In the genomic region with DNA sequence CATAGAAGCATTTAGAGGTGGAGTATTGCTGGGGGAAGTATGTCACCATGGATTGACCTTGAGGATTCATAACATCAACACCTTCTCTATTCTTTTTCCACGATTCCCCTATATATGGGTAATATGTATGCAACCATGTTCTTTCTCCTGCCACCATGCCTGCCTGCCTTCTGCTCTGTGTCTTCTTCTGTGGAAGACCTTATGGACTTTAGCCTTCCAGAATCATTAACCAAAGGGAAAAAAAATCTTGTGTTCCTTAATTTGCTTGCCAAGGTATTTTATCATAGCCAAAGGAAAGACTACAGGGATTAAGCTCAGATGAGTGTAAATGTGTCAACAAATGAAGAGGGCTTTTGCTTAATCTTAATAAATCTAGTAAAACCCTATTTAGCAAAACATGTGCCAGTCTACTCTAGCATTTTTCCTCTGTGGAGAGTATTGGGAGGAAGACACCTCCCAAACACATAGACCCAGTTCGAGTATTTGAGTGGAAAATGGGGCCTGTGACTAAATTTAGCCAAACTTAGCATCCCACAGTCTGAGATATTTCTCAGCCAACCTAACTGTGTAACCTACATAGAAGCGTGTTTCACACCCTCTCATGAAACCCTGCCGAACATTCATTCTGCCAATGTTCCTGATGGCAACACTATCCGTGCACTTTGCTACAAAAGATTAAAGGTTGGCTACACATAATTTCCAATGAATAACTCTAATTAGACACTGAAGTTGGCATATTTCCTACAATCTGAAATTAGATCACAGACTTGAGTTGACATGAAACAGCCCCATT, we compare ENCODE assay signal across 22 mouse cellular contexts.
DNase-seq lines count a peak whose midpoint lies in the region; ATAC-seq and TF ChIP-seq lines count a peak whose summit lies in the region.
"Had no signal": no experiment of that assay in that cellular context is flagged by ENCODE, and none has a peak within 500 bp of the region (broad histone marks: within the 10 kb centered on the region; RNA-seq: fewer than 3 reads in every experiment).

No protein-coding gene starts in this region.

- H3K27ac ChIP-seq in cerebellum, adult 2 months (ENCODE audit: insufficient read depth, low read length): no peak overlapping the region
- no peak overlapping the region for H3K27ac ChIP-seq in kidney, embryonic 16.5 days (ENCODE audit: low read length)
- H3K27ac ChIP-seq in midbrain, embryonic 11.5 days (ENCODE audit: low read depth, low read length): no peak overlapping the region
- no peak overlapping the region for H3K27ac ChIP-seq in midbrain, embryonic 10.5 days (replicated peaks)
- H3K27ac ChIP-seq: hindbrain, embryonic 10.5 days; intestine, embryonic 15.5 days; limb, embryonic 10.5 days; macrophage; stomach, embryonic 15.5 days had no signal

- ATAC-seq in kidney, embryonic 16.5 days (ENCODE audit: low FRiP score, low TSS enrichment): no peak
- ATAC-seq in midbrain, embryonic 11.5 days (ENCODE audit: low FRiP score): no peak
- ATAC-seq: hindbrain, embryonic 16.5 days; intestine, embryonic 15.5 days had no signal

- H3K9me3 ChIP-seq in kidney, embryonic 16.5 days (ENCODE audit: low read length): no peaks in the 10 kb centered on the region
- H3K9me3 ChIP-seq in midbrain, embryonic 11.5 days (ENCODE audit: control insufficient read depth, low read length): no peaks in the 10 kb centered on the region
- H3K9me3 ChIP-seq in midbrain, embryonic 10.5 days (replicated peaks): no peaks in the 10 kb centered on the region
- H3K9me3 ChIP-seq: heart, embryonic 12.5 days; hindbrain, embryonic 10.5 days; intestine, embryonic 15.5 days; limb, embryonic 10.5 days; stomach, embryonic 15.5 days had no signal

- H3K27me3 ChIP-seq in cerebellum, adult 2 months (ENCODE audit: control insufficient read depth, insufficient read depth, low read length): no peaks in the 10 kb centered on the region
- no peaks in the 10 kb centered on the region for H3K27me3 ChIP-seq in kidney, embryonic 16.5 days (ENCODE audit: insufficient read depth, low read length)
- H3K27me3 ChIP-seq in midbrain, embryonic 11.5 days (ENCODE audit: control insufficient read depth, insufficient read depth, low read length): no peaks in the 10 kb centered on the region
- no peaks in the 10 kb centered on the region for H3K27me3 ChIP-seq in midbrain, embryonic 10.5 days (ENCODE audit: low read depth, poor library complexity, severe bottlenecking)
- H3K27me3 ChIP-seq: heart, embryonic 12.5 days; intestine, embryonic 15.5 days; stomach, embryonic 15.5 days had no signal

- H3K9ac ChIP-seq in kidney, embryonic 16.5 days (replicated peaks; ENCODE audit: low read length): no peak overlapping the region
- no peak overlapping the region for H3K9ac ChIP-seq in midbrain, embryonic 11.5 days (ENCODE audit: low read length)
- H3K9ac ChIP-seq: heart, embryonic 12.5 days; intestine, embryonic 15.5 days; stomach, embryonic 15.5 days had no signal

- H3K4me2 ChIP-seq in kidney, embryonic 16.5 days (replicated peaks; ENCODE audit: low read depth, low read length): no peak overlapping the region
- no peak overlapping the region for H3K4me2 ChIP-seq in midbrain, embryonic 11.5 days
- H3K4me2 ChIP-seq: heart, embryonic 12.5 days; intestine, embryonic 15.5 days; stomach, embryonic 15.5 days had no signal

- no peak for TF ChIP-seq POLR2A in cerebellum, adult 2 months (IDR thresholded peaks at IDR 0.05; ENCODE audit: borderline replicate concordance, insufficient read depth, low read length)

- no peak for TF ChIP-seq CTCF in cerebellum, adult 2 months (IDR thresholded peaks at IDR 0.05; ENCODE audit: borderline replicate concordance, insufficient read depth, low read depth, low read length)

- peak; percentile 20 to 22 for DNase-seq in cerebellum, postnatal 10 days
- no peak for DNase-seq in cerebellum, adult 2 months
- DNase-seq in kidney, adult 11 months: peak; percentile 12
- peak; percentile 51 for DNase-seq in midbrain, embryonic 11.5 days (ENCODE audit: low spot score, missing footprints)
- no peak for DNase-seq in midbrain, embryonic 10.5 days (ENCODE audit: low spot score)
- DNase-seq in lung, postnatal 25 days (ENCODE audit: low spot score): no peak
- DNase-seq: adrenal gland, postnatal 10 days; cerebellum, adult 9-11 months; gastrocnemius, postnatal 14 days; heart, adult 11 months; heart, postnatal 10 days; liver; thymus, adult 18-20 months; thymus, postnatal 36 days had no signal

- H3K4me3 ChIP-seq in cerebellum, adult 2 months (replicated peaks; ENCODE audit: insufficient read depth, low read depth, low read length): no peak overlapping the region
- no peak overlapping the region for H3K4me3 ChIP-seq in kidney, embryonic 16.5 days (ENCODE audit: low read length)
- H3K4me3 ChIP-seq in midbrain, embryonic 11.5 days (ENCODE audit: low read depth, low read length): no peak overlapping the region
- H3K4me3 ChIP-seq in midbrain, embryonic 10.5 days: no peak overlapping the region
- H3K4me3 ChIP-seq: heart, embryonic 12.5 days; hindbrain, embryonic 10.5 days; intestine, embryonic 15.5 days; limb, embryonic 10.5 days; stomach, embryonic 15.5 days had no signal

- no peaks in the 10 kb centered on the region for H3K36me3 ChIP-seq in kidney, embryonic 16.5 days (ENCODE audit: insufficient read depth, low read length)
- H3K36me3 ChIP-seq in midbrain, embryonic 11.5 days (ENCODE audit: control insufficient read depth, insufficient read depth, low read length): no peaks in the 10 kb centered on the region
- no peaks in the 10 kb centered on the region for H3K36me3 ChIP-seq in midbrain, embryonic 10.5 days
- H3K36me3 ChIP-seq: heart, embryonic 12.5 days; hindbrain, embryonic 10.5 days; intestine, embryonic 15.5 days; limb, embryonic 10.5 days; stomach, embryonic 15.5 days had no signal

- WGBS in cerebellum, adult 2 months: 49% methylated on average over 5 of the region's 5 CpGs
- WGBS in kidney, embryonic 16.5 days: 87% methylated on average over 5 of the region's 5 CpGs
- WGBS in midbrain, embryonic 11.5 days: 91% methylated on average over 5 of the region's 5 CpGs
- 90% methylated on average over 5 of the region's 5 CpGs for WGBS in midbrain, embryonic 10.5 days

- no peaks in the 10 kb centered on the region for H3K4me1 ChIP-seq in cerebellum, adult 2 months (ENCODE audit: control insufficient read depth, insufficient read depth, low read length)
- H3K4me1 ChIP-seq in kidney, embryonic 16.5 days (ENCODE audit: insufficient read depth, low read length): no peaks in the 10 kb centered on the region
- H3K4me1 ChIP-seq in midbrain, embryonic 11.5 days (ENCODE audit: control insufficient read depth, insufficient read depth, low read length): no peaks in the 10 kb centered on the region
- no peaks in the 10 kb centered on the region for H3K4me1 ChIP-seq in midbrain, embryonic 10.5 days
- H3K4me1 ChIP-seq: heart, embryonic 12.5 days; hindbrain, embryonic 10.5 days; intestine, embryonic 15.5 days; stomach, embryonic 15.5 days had no signal

Comparison
In these comparisons a context has a peak if more than half of its experiments do, and no peak if none do; other contexts are left out.
1. DNase-seq: peak in cerebellum, postnatal 10 days (2 of 2), kidney, adult 11 months (single experiment) and midbrain, embryonic 11.5 days (single experiment); none in cerebellum, adult 2 months (0 of 2), midbrain, embryonic 10.5 days (single experiment) and lung, postnatal 25 days (single experiment).